Mouse (Mus musculus) intestine, embryonic 16.5 days (tissue): ENCODE measurements around the gene Gm17349. TPM values are rescaled to one million over a fixed set of nuclear protein-coding genes. Genes with fewer than 3 reads are reported as not detected.
A peak's percentile ranks its signal among the peaks of the same experiment; 100 is the strongest.

ENCODE experiments used
- ATAC-seq: fragments of 200-750 bp; cut with Nextera tagmentation; 2 replicates; pipeline ENCODE4 v1.8.0; 2017; ENCODE audit warnings: moderate TSS enrichment, moderate library complexity
- H3K27ac ChIP-seq: fragments of 300-500 bp; sonication (generic); 2 replicates; pipeline ENCODE4 v1.5.1; 2014; ENCODE audit warnings: mild to moderate bottlenecking, low read length
- H3K27me3 ChIP-seq: fragments of 300-500 bp; sonication (generic); replicated peaks from 2 replicates; pipeline ENCODE4 v1.6.1; 2014; ENCODE audit warnings: low read length, control low read depth, mixed read lengths; ENCODE audit not compliant: control insufficient read depth, insufficient read depth
- H3K36me3 ChIP-seq: fragments of 300-500 bp; sonication (generic); 2 replicates; pipeline ENCODE4 v1.6.1; 2014; ENCODE audit warnings: low read length, control low read depth; ENCODE audit not compliant: control insufficient read depth, insufficient read depth
- H3K4me1 ChIP-seq: fragments of 300-500 bp; sonication (generic); 2 replicates; pipeline ENCODE4 v1.6.1; 2014; ENCODE audit warnings: low read length, control low read depth, mixed read lengths; ENCODE audit not compliant: control insufficient read depth, insufficient read depth
- H3K4me2 ChIP-seq: fragments of 300-500 bp; sonication (generic); 2 replicates; pipeline ENCODE4 v1.6.1; 2014; ENCODE audit warnings: low read depth, low read length, control low read depth
- H3K4me3 ChIP-seq: fragments of 300-500 bp; sonication (generic); 2 replicates; pipeline ENCODE4 v1.5.1; 2014; ENCODE audit warnings: mild to moderate bottlenecking, low read length
- H3K9ac ChIP-seq: fragments of 300-500 bp; sonication (generic); 2 replicates; pipeline ENCODE4 v1.6.1; 2014; ENCODE audit warnings: low read depth, low read length
- H3K9me3 ChIP-seq: fragments of 300-500 bp; sonication (generic); 2 replicates; pipeline ENCODE4 v1.6.1; 2016; ENCODE audit warnings: low read length, control low read depth; ENCODE audit not compliant: control insufficient read depth
- WGBS: fragments of 180-500 bp; shearing (Covaris S2); extraction: QIAGEN DNeasy Blood & Tissue Kit; methylation state at CpG from one replicate; pipeline ENCODE4 v1.1.7; 2014; 5-methylcytosine and 5-hydroxymethylcytosine counted together
- polyA plus RNA-seq: library from polyadenylated mRNA; unstranded; fragments of >200 nt; fragmentation: Nextera tagmentation; extraction: Ambion mirVana; gene quantifications from 2 replicates; pipeline ENCODE4 v1.2.1, GENCODE M21; 2015

The Gm17349 gene
- not detected in 2 replicates for polyA plus RNA-seq

GRCm38 (mm10) chr15:99705440-99706048 lies at the start of gene Gm17349:
Gene Gm17349, minus strand, starts transcription at chr15:99705490.
- 65% methylated on average over 11 of the region's 11 CpGs for WGBS
- Histone ChIP-seq H3K4me3 (peak within 1 kb of the TSS; percentile 15), H3K27me3 (no peaks in the 10 kb centered on the region), H3K4me2 (peak within 1 kb of the TSS; percentile 35), H3K9ac (peak within 1 kb of the TSS; percentile 49), H3K9me3 (no peaks in the 10 kb centered on the region), H3K27ac (peak within 1 kb of the TSS; percentile 73), H3K4me1 (peaks cover 33% of the 10 kb centered on the region), H3K36me3 (peaks cover 18% of the 10 kb centered on the region)
- ATAC-seq: no peak

GRCm38 (mm10) chr15:99754204-99754603 lies 48.9 kb upstream of the Gm17349 start:
- Histone ChIP-seq H3K36me3 (no peaks in the 10 kb centered on the region), H3K4me2 (no peak overlapping the region), H3K9ac (no peak overlapping the region), H3K4me1 (peaks cover 10% of the 10 kb centered on the region), H3K9me3 (no peaks in the 10 kb centered on the region), H3K4me3 (no peak overlapping the region), H3K27ac (no peak overlapping the region), H3K27me3 (no peaks in the 10 kb centered on the region)
- WGBS: 74% methylated on average over 3 of the region's 3 CpGs
- ATAC-seq: no peak

GRCm38 (mm10) chr15:99740229-99740628 lies 34.9 kb upstream of the Gm17349 start:
- no peak overlapping the region for H3K4me3 ChIP-seq
- peaks cover 4% of the 10 kb centered on the region for H3K36me3 ChIP-seq
- H3K4me1 ChIP-seq: no peaks in the 10 kb centered on the region

GRCm38 (mm10) chr15:99736675-99737074 lies 31.4 kb upstream of the Gm17349 start:
- no peak for ATAC-seq
- Histone ChIP-seq H3K27me3 (no peaks in the 10 kb centered on the region), H3K36me3 (peaks cover 4% of the 10 kb centered on the region), H3K4me3 (no peak overlapping the region), H3K4me2 (no peak overlapping the region), H3K9me3 (no peaks in the 10 kb centered on the region), H3K9ac (no peak overlapping the region), H3K27ac (no peak overlapping the region), H3K4me1 (no peaks in the 10 kb centered on the region)
- 93% methylated on average over 11 of the region's 11 CpGs for WGBS

More at GRCm38 (mm10) chr15:99740229-99740628, 34.9 kb upstream of the Gm17349 start:
- Histone ChIP-seq H3K27me3 (no peaks in the 10 kb centered on the region), H3K4me2 (no peak overlapping the region), H3K9ac (no peak overlapping the region), H3K9me3 (no peaks in the 10 kb centered on the region), H3K27ac (no peak overlapping the region)
- WGBS: 96% methylated on average over 4 of the region's 4 CpGs
- no peak for ATAC-seq

GRCm38 (mm10) chr15:99735631-99736030 lies 30.3 kb upstream of the Gm17349 start:
- H3K27me3 ChIP-seq: no peaks in the 10 kb centered on the region
- H3K27ac ChIP-seq: no peak overlapping the region
- no peak for ATAC-seq
- no peak overlapping the region for H3K4me3 ChIP-seq
- 91% methylated on average over 2 of the region's 2 CpGs for WGBS
- H3K36me3 ChIP-seq: peaks cover 4% of the 10 kb centered on the region
- H3K9me3 ChIP-seq: no peaks in the 10 kb centered on the region
- H3K4me1 ChIP-seq: no peaks in the 10 kb centered on the region
- H3K4me2 ChIP-seq: no peak overlapping the region
- no peak overlapping the region for H3K9ac ChIP-seq

- 93% methylated on average over 5 of the region's 5 CpGs for WGBS
- ATAC-seq: no peak
- Histone ChIP-seq H3K36me3 (peaks cover 13% of the 10 kb centered on the region), H3K27me3 (no peaks in the 10 kb centered on the region), H3K4me3 (no peak overlapping the region), H3K27ac (no peak overlapping the region), H3K9me3 (0 out of 2 replicates have a peak, but pooled peaks cover 2% of the 10 kb centered on the region), H3K4me2 (no peak overlapping the region), H3K9ac (no peak overlapping the region), H3K4me1 (no peaks in the 10 kb centered on the region)
These were observed 27.9 kb upstream of the Gm17349 start for GRCm38 (mm10) chr15:99733186-99733585.

- WGBS: 89% methylated on average over 3 of the region's 3 CpGs
- Histone ChIP-seq H3K36me3 (peaks cover 16% of the 10 kb centered on the region), H3K4me2 (no peak overlapping the region)
These were observed 26.4 kb upstream of the Gm17349 start for GRCm38 (mm10) chr15:99731678-99732077.

GRCm38 (mm10) chr15:99731167-99731566 lies 25.9 kb upstream of the Gm17349 start:
- no peak for ATAC-seq
- no peak overlapping the region for H3K27ac ChIP-seq
- H3K9ac ChIP-seq: no peak overlapping the region
- H3K4me3 ChIP-seq: no peak overlapping the region
- no peak overlapping the region for H3K4me2 ChIP-seq
- 0 out of 2 replicates have a peak, but pooled peaks cover 2% of the 10 kb centered on the region for H3K9me3 ChIP-seq
- H3K4me1 ChIP-seq: peaks cover 4% of the 10 kb centered on the region
- H3K27me3 ChIP-seq: no peaks in the 10 kb centered on the region
- WGBS: 100% methylated on average over 2 of the region's 2 CpGs
- peaks cover 16% of the 10 kb centered on the region for H3K36me3 ChIP-seq

More at GRCm38 (mm10) chr15:99731678-99732077, 26.4 kb upstream of the Gm17349 start:
- no peak overlapping the region for H3K27ac ChIP-seq
- H3K9me3 ChIP-seq: 0 out of 2 replicates have a peak, but pooled peaks cover 2% of the 10 kb centered on the region
- H3K27me3 ChIP-seq: no peaks in the 10 kb centered on the region
- peaks cover under 1% of the 10 kb centered on the region for H3K4me1 ChIP-seq
- ATAC-seq: no peak
- H3K9ac ChIP-seq: no peak overlapping the region
- H3K4me3 ChIP-seq: no peak overlapping the region

- Histone ChIP-seq H3K27me3 (no peaks in the 10 kb centered on the region), H3K4me1 (peaks cover 10% of the 10 kb centered on the region), H3K36me3 (peaks cover 12% of the 10 kb centered on the region), H3K9ac (no peak overlapping the region), H3K4me2 (no peak overlapping the region), H3K4me3 (no peak overlapping the region), H3K9me3 (0 out of 2 replicates have a peak, but pooled peaks cover 2% of the 10 kb centered on the region), H3K27ac (no peak overlapping the region)
- 92% methylated on average over 3 of the region's 4 CpGs for WGBS
- ATAC-seq: no peak
These were observed 23.9 kb upstream of the Gm17349 start for GRCm38 (mm10) chr15:99729056-99729783.
